Mouse (Mus musculus) mouse embryonic stem cell (cell line): ENCODE measurements around the gene Fam25c.

ENCODE experiments used
- in situ Hi-C, 2 experiments: fragments of 300-500 bp; cut with MboI; formaldehyde crosslinking; loops; 1 replicate in 1 of 2; 3 replicates in 1 of 2; pipeline ENCODE4 v1.14.3; 2019 to 2020; ENCODE audit warnings: low sequenced_read_pairs in 2 of 2, low pct_unique_long_range_greater_than_20kb in 1 of 2, mixed read lengths in 1 of 2; ENCODE audit not compliant: unreplicated experiment in 1 of 2

The Fam25c gene

GRCm38 (mm10) chr14:34370203-34370602 lies 15.0 kb upstream of the Fam25c start:
- in situ Hi-C loops = no loop called here

GRCm38 (mm10) chr14:34365147-34365507 lies 9.9 kb upstream of the Fam25c start:
- in situ Hi-C loops = loop anchor here in 1 of 2 experiments (10.0 kb wide), 1 partner anchor 110 kb away; no protein-coding TSS in a partner anchor

DNA sequence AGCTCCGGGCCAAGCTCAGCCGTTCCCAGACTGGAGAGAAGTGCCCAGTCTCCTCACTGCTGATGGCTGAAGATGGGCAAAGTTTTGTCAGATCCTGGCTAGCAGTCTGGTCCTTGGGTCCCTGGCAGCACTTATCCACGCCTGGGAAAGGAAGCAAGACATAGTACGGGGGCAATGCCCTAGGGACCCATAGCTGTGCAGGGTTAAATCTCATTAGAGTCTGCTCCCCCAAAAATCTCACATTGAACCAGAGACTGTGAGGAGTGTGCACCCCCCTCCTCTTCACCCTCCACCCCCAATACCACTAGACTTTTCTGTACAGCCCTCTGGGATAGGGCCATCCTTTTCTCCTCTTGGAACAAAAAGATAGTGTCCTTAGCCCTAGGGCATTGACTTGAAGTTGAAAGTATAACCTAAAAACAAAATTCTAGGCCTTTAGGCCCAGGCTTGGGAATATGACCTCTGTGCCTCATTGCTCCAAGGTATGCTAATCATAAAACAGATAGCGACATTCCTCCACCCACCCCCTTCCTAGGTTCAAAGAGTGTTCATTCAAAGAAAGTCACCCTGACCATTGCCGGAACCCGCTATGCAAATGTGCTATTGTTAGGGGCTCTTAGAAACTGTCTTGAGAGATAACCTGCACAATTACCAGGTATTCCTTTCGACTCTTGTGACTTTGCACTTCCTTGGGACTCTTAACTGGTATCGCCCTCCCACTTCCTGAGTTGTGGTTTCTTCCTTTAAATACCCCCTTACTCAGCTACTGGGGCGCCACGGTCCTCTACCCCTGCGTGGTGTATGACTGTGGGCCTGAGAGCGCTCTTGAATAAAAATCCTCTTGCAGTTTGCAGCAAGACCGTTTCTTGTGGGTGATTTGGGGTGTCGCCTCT lies 9.3 kb upstream of the Fam25c start:
- in situ Hi-C loops = loop anchor here in 1 of 2 experiments (10.0 kb wide), 1 partner anchor 110 kb away; no protein-coding TSS in a partner anchor

- in situ Hi-C loops = loop anchor here in 1 of 2 experiments (10.0 kb wide), 1 partner anchor 109 kb away; no protein-coding TSS in a partner anchor
Observed at GRCm38 (mm10) chr14:34363490-34364253, 8.4 kb upstream of the Fam25c start.

- in situ Hi-C loops = loop anchor here in 1 of 2 experiments (10.0 kb wide), 1 partner anchor 108 kb away; no protein-coding TSS in a partner anchor
Observed at GRCm38 (mm10) chr14:34362726-34363445, 7.7 kb upstream of the Fam25c start.

DNA sequence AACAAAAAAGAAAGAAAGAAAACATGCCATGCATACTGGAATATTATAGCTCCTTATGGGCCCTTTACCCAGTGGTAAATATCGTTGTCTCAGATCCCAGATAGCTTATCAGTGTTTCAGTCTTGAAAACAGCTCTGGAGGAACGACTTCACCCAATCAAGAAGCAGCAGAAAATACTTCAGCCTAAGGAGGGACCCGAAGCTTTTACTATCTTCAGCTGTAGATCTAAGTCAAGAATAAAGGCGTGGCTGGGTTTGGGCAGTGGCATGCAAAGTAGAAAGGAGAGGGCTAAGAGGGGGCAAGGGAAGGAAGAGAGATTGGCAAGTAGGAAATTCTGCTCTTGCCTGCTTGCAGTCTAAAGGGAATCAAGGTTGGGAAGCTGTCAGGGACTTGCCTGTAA lies 6.9 kb upstream of the Fam25c start:
- in situ Hi-C loops = loop anchor here in 1 of 2 experiments (10.0 kb wide), 1 partner anchor 107 kb away; no protein-coding TSS in a partner anchor

DNA sequence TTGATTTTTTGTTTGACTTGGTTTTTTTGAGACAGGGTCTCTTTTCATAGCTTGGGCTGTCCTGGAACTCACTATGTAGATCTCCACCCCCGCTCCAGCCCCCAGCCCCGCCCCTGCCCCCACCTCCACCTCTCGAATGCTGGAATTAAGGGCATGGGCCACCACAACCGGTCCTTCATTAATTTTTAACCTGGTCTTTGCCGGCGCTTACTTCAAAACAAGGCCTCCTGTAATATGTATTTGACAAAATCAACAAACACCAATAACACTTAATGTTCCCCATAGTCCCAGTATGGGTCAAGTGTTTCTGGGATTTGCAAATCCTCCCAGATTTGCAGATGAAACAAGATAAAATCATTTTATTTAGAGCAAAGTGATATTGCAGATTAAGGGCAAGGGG lies 5.0 kb upstream of the Fam25c start:
- in situ Hi-C loops = loop anchor here in 1 of 2 experiments (10.0 kb wide), 1 partner anchor 105 kb away; no protein-coding TSS in a partner anchor

GRCm38 (mm10) chr14:34359676-34360244 lies 4.5 kb upstream of the Fam25c start:
- in situ Hi-C loops = loop anchor here in 1 of 2 experiments (10.0 kb wide), 1 partner anchor 105 kb away; no protein-coding TSS in a partner anchor

GRCm38 (mm10) chr14:34357671-34358455 lies 2.6 kb upstream of the Fam25c start:
- in situ Hi-C loops = no loop called here

GRCm38 (mm10) chr14:34354456-34354855 lies 777 bp downstream of the Fam25c start:
- in situ Hi-C loops = no loop called here

DNA sequence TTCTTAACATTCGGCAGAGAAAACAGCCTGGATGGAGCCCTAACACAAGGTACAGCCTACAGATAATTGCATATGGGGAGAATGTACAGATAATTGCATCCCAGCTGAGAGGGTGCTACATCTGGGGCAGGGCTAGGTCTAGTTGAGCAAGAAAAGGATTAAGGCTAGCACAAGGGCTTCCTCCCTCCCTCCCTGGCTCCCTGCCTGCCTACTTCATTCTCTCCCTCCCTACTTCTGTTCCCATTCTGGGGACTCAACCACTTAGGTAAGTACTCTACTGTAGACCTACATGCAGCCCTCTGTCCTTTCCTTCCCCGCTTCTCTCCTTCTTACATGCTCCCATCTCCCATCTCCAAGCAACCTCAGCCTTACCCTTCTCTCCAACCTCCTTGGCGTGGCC lies 1.9 kb downstream of the Fam25c start:
- in situ Hi-C loops = no loop called here

- in situ Hi-C loops = no loop called here
Observed at GRCm38 (mm10) chr14:34352523-34352922, 2.7 kb downstream of the Fam25c start.

GRCm38 (mm10) chr14:34351660-34352059 lies 3.6 kb downstream of the Fam25c start:
- in situ Hi-C loops = no loop called here

- in situ Hi-C loops = loop anchor here in 1 of 2 experiments (25.0 kb wide), 1 partner anchor 388 kb away; no protein-coding TSS in a partner anchor
Observed at GRCm38 (mm10) chr14:34349007-34349406, 6.2 kb downstream of the Fam25c start.

GRCm38 (mm10) chr14:34348301-34348700 lies 6.9 kb downstream of the Fam25c start:
- in situ Hi-C loops = loop anchor here in 1 of 2 experiments (25.0 kb wide), 1 partner anchor 389 kb away; no protein-coding TSS in a partner anchor

GRCm38 (mm10) chr14:34347084-34347483 lies 8.1 kb downstream of the Fam25c start:
- in situ Hi-C loops = loop anchor here in 1 of 2 experiments (25.0 kb wide), 1 partner anchor 390 kb away; no protein-coding TSS in a partner anchor
